Mouse (Mus musculus) embryonic facial prominence, embryonic 10.5 days (tissue): ENCODE results near the gene Dnajc4. TPM values are rescaled to one million over a fixed set of nuclear protein-coding genes. Genes with fewer than 3 reads are reported as not detected.

Experiments used
- DNase-seq: peaks from one replicate; pipeline ENCODE4 v3.0.0-alpha.2; 2017; ENCODE audit warnings: low spot score
- H3K27ac ChIP-seq: fragments of 300-500 bp; sonication (generic); replicated peaks from 2 replicates; pipeline ENCODE4 v1.5.1; 2016; ENCODE audit warnings: mild to moderate bottlenecking
- H3K27me3 ChIP-seq: fragments of 300-500 bp; sonication (generic); replicated peaks from 2 replicates; pipeline ENCODE4 v1.6.1; 2016; ENCODE audit warnings: low read depth, mild to moderate bottlenecking; ENCODE audit not compliant: poor library complexity, severe bottlenecking
- H3K36me3 ChIP-seq: fragments of 300-500 bp; sonication (generic); replicated peaks from 2 replicates; pipeline ENCODE4 v1.6.1; 2016; ENCODE audit warnings: mild to moderate bottlenecking, moderate library complexity
- H3K4me1 ChIP-seq: fragments of 300-500 bp; sonication (generic); 2 replicates; pipeline ENCODE4 v1.6.1; 2016
- H3K4me3 ChIP-seq: fragments of 300-500 bp; sonication (generic); 2 replicates; pipeline ENCODE4 v1.5.1; 2016; ENCODE audit warnings: mild to moderate bottlenecking, moderate library complexity
- H3K9me3 ChIP-seq: fragments of 300-500 bp; sonication (generic); 2 replicates; pipeline ENCODE4 v1.6.1; 2016; ENCODE audit warnings: mild to moderate bottlenecking
- WGBS: fragments of 180-500 bp; shearing (Covaris S2); methylation state at CpG from one replicate; pipeline ENCODE4 v1.1.7; 2016; 5-methylcytosine and 5-hydroxymethylcytosine counted together
- polyA plus RNA-seq: library from polyadenylated mRNA; unstranded; fragments of >200 nt; fragmentation: Nextera tagmentation; extraction: Ambion mirVana; gene quantifications from 2 replicates; pipeline ENCODE4 v1.2.1, GENCODE M21; 2016

The Dnajc4 gene
- polyA plus RNA-seq = 18.1 and 18.2 TPM in 2 replicates

DNA sequence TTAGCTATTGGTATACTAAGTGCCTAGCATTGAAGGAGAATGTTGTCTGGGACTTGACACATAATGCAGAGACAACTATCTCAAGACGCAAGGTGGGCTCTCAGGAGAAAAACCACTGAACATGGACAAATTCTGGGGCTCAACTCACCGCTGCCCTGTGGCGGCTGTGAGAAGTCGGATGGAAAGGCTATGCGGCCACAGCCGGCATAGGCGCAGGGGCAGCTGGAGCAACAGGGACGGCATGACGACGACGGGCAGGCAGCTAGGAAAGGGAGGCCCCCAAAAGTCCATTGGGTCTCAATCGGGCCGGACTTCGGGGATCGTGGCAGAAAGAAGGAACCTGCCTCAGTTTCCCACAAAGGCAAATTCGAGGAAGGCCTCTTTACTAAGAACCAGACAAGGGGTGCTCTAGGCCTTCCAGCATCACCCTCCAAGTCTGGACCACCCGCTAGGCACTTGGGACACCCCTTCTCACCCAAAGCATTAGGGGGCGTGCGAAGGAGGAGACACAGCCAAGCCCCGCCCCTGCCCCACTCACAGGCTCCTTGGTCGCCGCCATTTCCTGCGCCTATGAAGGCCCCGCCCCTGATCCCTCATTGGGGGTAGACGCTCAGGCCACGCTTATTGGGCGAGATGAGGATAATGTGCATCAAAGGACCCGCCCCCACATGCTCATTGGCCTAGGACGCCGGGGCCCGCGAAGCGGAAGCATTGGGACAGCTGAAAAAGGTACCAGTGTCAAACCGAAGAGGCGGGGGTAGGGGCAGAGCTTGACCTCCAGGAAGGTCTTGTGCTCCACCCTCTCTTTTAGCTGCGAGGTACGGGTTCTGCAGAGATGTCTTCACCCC, at the start of gene Dnajc4:
TSS of gene Dnajc4 (minus strand) at position 562 of the 848 bp plus-strand sequence.
- Histone ChIP-seq H3K36me3 (0 out of 2 replicates have a peak, but pooled peaks cover 3% of the 10 kb centered on the region), H3K4me1 (peaks cover 66% of the 10 kb centered on the region), H3K4me3 (peak within 1 kb of the TSS; percentile 73), H3K9me3 (no peaks in the 10 kb centered on the region), H3K27ac (peak within 1 kb of the TSS; percentile 87), H3K27me3 (no peaks in the 10 kb centered on the region)
- DNase-seq = peak; percentile 99
- 2% methylated on average over 37 of the region's 37 CpGs for WGBS

DNA sequence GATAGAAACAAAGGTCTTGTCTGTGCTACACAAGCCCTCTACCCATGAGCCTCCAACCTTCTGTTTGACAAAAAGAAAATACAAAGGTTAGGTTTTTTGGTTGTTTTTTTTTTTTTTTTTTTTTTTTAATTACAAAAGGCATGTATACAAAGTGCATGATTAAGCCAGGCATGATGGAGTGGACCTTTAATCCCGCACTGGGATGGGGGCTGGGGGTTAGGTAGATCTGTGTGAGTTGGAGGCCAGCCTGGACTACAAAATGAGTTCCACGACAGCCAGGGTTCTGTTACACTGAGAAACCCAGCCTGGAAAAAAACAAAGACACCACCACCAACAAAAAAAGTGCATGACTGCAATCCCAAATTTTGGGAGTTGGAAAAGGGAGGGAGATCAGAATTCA, 48.8 kb upstream of the Dnajc4 start:
- 91% methylated on average over 2 of the region's 2 CpGs for WGBS
- Histone ChIP-seq H3K36me3 (peaks cover 26% of the 10 kb centered on the region), H3K4me3 (peak overlapping the region; percentile 96; the same call in 1 of the 2 replicates), H3K4me1 (peaks cover 33% of the 10 kb centered on the region), H3K27ac (no peak overlapping the region), H3K9me3 (no peaks in the 10 kb centered on the region), H3K27me3 (no peaks in the 10 kb centered on the region)
- no peak for DNase-seq

DNA sequence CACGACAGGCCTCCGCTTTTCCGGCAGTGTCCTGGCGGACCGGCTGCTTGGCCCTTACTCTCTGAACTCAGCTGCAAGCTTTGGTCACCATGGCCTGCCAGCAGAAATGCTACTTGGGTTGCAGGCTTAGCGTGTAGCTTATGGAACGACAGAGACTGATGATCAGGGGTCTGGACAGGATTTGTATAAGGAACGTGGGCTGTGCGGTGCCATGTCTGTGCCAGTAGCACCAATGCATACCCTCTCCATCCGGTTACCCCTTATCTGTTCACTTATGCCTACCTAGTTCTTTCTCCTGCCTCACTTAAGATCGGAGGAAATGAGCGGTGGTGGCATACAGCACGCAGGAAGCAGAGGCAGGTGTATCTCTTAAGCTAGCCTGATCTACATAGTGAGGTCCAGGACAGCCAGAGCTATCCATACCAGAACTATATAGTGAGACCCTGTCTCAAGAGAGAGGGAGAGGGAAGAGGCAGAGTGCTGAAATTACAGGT, 48.3 kb upstream of the Dnajc4 start:
- Histone ChIP-seq H3K27ac (peak overlapping the region; percentile 86), H3K4me1 (peaks cover 33% of the 10 kb centered on the region), H3K4me3 (peak overlapping the region; percentile 96), H3K9me3 (no peaks in the 10 kb centered on the region), H3K36me3 (peaks cover 30% of the 10 kb centered on the region), H3K27me3 (no peaks in the 10 kb centered on the region)
- DNase-seq = no peak
- 30% methylated on average over 13 of the region's 13 CpGs for WGBS

DNA sequence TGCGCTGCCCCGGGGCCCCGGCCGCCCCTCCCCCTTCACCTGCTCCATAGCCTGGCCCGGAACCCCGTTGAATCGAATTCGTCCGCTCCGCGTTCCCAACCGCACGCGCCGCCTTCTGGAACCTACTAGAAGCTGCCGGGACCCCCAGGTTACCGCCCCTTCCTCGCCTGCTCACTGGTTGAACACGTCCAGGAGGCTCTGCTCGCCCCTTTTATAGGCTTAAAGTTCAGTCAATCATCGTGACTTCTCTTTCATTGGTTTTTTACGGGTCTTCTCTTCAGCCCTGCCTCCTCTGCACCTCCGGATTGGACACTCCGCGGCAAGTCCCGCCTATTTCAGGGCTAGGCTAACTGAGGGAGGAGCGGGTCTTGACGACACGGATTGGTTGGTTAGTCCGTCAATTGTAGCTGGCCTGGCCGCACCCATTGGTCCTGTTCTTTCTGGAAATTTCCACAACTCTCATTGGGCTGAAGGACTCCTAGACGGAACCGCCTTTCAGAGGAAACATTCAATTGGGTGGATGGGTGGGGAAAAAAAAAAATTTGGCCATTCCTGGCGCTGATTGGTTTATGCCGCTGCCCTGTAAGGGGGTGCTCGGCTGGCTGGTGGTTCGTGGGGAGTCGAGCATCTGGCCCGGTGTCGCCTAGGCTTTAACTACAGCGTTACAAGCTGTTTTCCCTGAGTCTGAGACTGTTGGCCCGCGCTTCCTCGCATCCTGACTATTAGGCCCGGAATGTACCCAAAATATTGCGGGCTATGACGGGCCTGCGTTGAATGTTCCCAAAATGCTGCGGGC, 47.7 kb upstream of the Dnajc4 start, which contains the start of gene Stip1:
TSS of gene Stip1 (minus strand) at position 127 of the 796 bp plus-strand sequence.
- Histone ChIP-seq H3K9me3 (no peaks in the 10 kb centered on the region), H3K27ac (peak within 1 kb of the TSS; percentile 99), H3K4me3 (peak within 1 kb of the TSS; percentile 96), H3K4me1 (peaks cover 33% of the 10 kb centered on the region), H3K27me3 (no peaks in the 10 kb centered on the region), H3K36me3 (peaks cover 36% of the 10 kb centered on the region)
- peak; percentile 98 for DNase-seq
- under 1% methylated on average over 49 of the region's 49 CpGs for WGBS

DNA sequence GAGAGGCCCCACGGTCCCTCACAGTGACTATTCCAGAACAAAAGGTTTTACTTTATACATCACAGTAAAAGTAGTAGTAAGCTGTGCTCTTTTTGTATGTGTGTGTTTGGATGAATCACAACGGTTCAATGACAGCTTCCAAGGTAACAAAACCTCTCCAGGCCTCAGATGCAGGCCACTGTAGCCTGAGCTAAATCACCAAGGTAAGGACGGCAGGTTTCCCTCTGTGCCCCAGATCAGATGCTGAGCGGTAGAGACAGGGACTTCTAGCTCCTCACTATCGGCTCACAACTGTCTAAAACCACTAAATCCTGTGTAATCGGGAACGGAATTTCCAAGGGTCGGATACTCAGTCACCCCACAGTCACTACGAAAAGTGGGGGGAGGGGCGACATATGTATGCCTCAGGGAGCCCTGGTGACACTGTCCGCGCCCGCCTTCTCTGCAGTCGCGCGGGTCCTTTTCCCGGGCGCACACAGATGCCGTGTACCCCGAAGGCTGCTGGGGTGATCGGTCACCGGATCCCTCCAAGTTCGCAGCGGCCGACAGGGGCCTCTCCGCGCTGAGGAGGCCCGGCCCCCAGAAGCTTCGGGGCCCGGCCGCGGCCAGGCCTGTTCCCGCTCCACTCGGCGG, 46.8 kb upstream of the Dnajc4 start:
- peak overlapping the region; percentile 96 for H3K4me3 ChIP-seq
- peak overlapping the region; percentile 99 for H3K27ac ChIP-seq
- peaks cover 27% of the 10 kb centered on the region for H3K4me1 ChIP-seq
- DNase-seq = peak; percentile 76
- no peaks in the 10 kb centered on the region for H3K9me3 ChIP-seq
- H3K27me3 ChIP-seq = no peaks in the 10 kb centered on the region
- 1% methylated on average over 35 of the region's 35 CpGs for WGBS
- H3K36me3 ChIP-seq = peaks cover 44% of the 10 kb centered on the region

DNA sequence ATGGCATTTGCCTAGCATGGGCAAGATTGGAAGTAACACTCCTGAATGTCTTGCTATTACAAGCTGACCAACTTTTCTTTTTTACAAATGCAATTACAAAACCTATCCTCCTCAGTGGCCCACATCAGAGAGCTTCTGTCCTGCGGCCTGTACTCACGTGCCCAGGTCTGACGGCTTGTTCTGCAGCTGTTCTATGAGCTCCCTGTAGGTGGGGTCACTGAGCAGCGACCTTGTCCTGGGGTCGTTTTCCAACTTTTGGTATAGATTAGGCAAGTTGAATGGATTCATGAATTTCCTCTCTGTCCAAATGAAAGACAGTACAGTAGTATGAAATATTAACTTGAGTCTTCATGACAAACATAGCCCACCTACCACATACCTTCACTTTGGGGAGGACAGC, 41.6 kb upstream of the Dnajc4 start:
- H3K27ac ChIP-seq = no peak overlapping the region
- no peak overlapping the region for H3K4me3 ChIP-seq
- H3K36me3 ChIP-seq = peaks cover 96% of the 10 kb centered on the region
- no peak for DNase-seq
- H3K4me1 ChIP-seq = peaks cover 21% of the 10 kb centered on the region
- no peaks in the 10 kb centered on the region for H3K27me3 ChIP-seq
- WGBS = 92% methylated on average over 5 of the region's 5 CpGs
- H3K9me3 ChIP-seq = no peaks in the 10 kb centered on the region

DNA sequence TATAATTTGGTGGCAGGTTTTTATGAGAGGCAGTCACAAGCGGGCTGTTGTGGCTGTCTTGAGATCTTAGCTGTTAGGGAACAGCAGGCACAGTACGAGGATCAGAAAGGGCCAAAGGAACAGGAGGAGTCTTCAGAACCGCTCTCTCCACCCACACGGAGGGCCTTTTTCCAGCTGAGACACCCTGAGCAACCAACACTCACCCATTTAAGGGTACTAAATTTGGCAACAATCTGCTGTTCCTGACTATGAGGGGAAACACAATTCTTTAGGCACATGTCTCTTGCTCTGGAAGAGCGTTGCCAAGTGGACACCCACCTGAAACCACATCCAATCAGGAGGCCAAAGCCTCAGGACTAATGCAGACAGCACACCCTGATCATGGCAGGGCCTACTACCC, 37.2 kb upstream of the Dnajc4 start:
- WGBS = 95% methylated on average over 5 of the region's 5 CpGs
- H3K4me1 ChIP-seq = no peaks in the 10 kb centered on the region
- H3K36me3 ChIP-seq = peaks cover 99% of the 10 kb centered on the region
- H3K9me3 ChIP-seq = no peaks in the 10 kb centered on the region
- no peak for DNase-seq
- H3K27ac ChIP-seq = no peak overlapping the region
- no peaks in the 10 kb centered on the region for H3K27me3 ChIP-seq
- H3K4me3 ChIP-seq = no peak overlapping the region

DNA sequence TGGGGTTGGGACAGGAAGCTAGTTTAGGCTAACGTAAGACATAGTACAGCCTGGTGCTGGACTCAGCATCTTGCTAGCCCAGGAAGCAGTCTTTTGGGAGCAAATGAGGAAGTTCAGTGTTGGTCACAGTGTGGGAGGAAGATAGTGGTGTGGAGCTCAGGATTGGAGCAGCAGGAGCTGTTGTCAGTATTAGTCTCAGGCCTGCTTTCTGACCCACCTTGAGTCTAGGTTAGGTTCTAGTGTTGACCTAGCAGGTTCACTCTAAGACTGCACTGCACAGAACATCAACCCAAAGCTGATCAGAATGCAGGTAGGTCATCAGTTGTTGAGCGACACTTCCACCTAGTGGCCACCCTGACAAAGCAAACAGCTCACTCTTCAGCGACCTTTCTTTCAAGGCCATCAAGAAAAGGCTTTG, 27.9 kb upstream of the Dnajc4 start:
- H3K9me3 ChIP-seq = no peaks in the 10 kb centered on the region
- no peak overlapping the region for H3K27ac ChIP-seq
- H3K27me3 ChIP-seq = no peaks in the 10 kb centered on the region
- H3K36me3 ChIP-seq = peaks cover 92% of the 10 kb centered on the region
- no peak overlapping the region for H3K4me3 ChIP-seq
- 56% methylated on average over 3 of the region's 3 CpGs for WGBS
- no peaks in the 10 kb centered on the region for H3K4me1 ChIP-seq
- peak; percentile 37 for DNase-seq

DNA sequence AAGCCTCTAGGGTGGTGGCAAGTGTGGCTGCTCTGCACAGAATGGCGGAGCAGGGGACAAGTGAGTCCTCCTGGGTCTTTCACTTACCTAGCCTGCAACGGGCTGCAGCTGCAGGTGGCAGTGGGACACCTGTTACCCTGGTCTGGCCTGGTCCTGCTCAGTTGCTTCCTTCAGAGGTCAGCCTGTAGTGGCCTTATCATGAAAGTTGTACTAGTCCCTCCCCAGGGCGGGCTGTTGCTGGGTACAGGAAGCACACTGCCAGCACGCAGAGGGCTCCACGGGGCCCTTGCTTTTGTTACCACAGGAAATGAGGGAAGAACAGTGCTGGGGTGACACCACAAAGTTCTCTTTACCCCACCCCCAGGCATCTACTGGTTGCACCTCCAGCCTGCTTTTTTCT, 26.8 kb upstream of the Dnajc4 start, which contains the start of gene Fermt3:
TSS of gene Fermt3 (minus strand) at position 279 of the 400 bp plus-strand sequence.
- H3K27ac ChIP-seq = no peak within 1 kb of the TSS
- H3K36me3 ChIP-seq = peaks cover 86% of the 10 kb centered on the region
- no peaks in the 10 kb centered on the region for H3K4me1 ChIP-seq
- WGBS = 87% methylated on average over 5 of the region's 5 CpGs
- H3K4me3 ChIP-seq = no peak within 1 kb of the TSS
- DNase-seq = no peak
- H3K9me3 ChIP-seq = no peaks in the 10 kb centered on the region
- no peaks in the 10 kb centered on the region for H3K27me3 ChIP-seq

DNA sequence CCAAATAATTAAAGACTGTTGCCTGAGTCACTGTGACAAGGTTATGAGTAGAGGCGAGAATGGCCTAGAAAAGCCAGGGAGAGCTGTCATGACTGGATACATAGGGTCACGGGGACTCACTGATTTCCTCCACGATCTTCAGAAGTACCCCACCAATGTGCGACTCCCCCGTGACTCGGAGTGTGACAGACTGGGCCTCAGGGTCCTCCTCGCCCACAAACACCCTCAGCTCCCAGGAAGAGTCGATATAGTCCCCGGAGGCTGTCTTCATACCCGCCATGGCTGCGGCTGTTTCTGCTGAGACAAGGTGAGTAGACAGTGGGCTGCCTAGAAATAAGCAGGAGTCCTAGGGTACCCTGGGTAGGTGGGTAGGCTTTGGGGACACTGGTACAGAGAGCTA, 26.2 kb upstream of the Dnajc4 start:
- H3K4me1 ChIP-seq = no peaks in the 10 kb centered on the region
- no peaks in the 10 kb centered on the region for H3K9me3 ChIP-seq
- H3K36me3 ChIP-seq = peaks cover 86% of the 10 kb centered on the region
- WGBS = 92% methylated on average over 11 of the region's 11 CpGs
- H3K27me3 ChIP-seq = no peaks in the 10 kb centered on the region
- no peak overlapping the region for H3K27ac ChIP-seq
- DNase-seq = no peak
- no peak overlapping the region for H3K4me3 ChIP-seq

DNA sequence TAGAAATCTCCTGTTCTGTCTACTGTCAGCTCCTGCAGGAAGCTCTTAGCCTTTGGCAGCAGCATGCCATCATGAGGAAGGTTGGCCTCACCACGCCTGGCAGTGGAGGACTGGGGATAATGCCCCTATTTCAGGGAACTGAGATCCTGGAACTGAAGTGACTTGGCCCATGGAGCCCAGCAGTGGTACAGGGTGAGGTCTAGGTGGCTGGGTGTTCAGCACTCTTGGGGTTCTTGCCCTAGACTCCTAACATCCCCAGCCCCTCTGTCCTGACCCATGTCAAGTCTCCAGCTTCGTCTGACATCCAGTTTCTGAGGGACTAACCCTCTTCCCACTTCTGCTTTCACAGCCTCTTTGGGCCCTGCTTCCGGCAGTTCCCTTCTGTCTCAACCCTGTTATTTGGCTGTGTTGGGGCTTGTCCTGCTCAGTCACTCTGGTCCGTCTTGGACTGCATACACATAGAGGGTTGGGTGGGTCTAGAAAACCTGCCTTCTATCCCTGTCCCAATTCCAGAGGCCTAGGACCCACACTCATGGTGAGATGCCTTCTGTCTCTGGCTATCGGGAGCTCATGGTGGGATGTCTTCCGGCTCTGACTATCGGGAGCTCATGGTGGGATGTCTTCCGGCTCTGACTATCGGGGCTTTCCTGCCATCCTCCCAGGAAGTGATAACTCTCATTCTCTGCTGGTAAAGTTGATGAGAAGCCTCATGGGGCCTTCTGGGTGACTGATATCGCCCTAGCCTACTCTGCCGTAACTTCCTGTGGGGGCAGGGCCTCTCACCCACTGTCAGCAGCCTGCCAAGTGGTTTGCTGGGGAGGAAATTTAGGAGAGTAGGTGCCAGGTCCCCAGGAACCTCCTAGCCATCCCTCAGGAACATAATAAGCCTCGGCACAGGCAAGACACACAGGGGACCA, 25.4 kb upstream of the Dnajc4 start:
- Histone ChIP-seq H3K4me1 (no peaks in the 10 kb centered on the region), H3K9me3 (no peaks in the 10 kb centered on the region), H3K36me3 (peaks cover 84% of the 10 kb centered on the region), H3K27me3 (no peaks in the 10 kb centered on the region), H3K27ac (no peak overlapping the region), H3K4me3 (no peak overlapping the region)
- no peak for DNase-seq
- 89% methylated on average over 12 of the region's 12 CpGs for WGBS
